Mouse (Mus musculus) cerebellum, postnatal 14 days (tissue): Measurements from ENCODE around the gene Gm49384.

Experiments used
- DNase-seq, 2 experiments: peaks; one replicate each; pipeline ENCODE4 v3.0.0; 2021; ENCODE audit warnings: mixed read lengths in 2 of 2

Gene Gm49384

DNA sequence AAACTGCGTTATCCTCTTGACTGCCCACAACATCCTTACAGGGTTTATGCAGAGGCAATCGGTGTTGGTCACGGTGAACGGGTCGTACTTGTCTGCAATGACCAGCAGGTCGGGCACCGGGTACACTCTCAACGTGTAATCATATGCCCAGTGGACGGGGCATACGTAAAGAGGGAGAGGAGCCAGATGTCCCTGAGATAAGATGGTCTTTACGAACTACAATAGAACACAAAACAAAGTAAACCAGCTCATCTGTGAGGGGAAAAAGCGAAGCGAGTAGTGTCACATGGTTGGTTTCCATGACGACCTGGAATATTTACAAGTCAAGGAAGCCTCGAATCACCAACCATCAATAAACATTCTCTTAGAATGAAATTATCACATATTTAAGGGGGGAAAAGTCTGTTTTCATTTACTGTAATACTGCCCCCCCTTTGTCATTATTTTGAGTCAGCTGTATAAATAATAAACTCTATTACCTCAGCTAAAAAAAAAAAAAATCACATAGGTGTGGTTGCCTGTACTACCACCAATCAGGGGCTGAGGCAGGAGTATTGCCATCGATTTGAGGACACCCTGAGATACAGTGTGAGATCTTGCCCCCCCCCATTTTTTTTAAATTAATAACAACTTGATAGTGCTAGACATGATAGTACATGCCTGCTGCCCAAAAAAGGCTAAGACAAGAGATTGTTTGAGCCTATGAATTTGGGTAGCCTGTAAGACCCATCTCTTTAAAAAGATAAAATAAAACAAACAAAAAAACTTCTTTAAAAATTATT, at the start of gene Gm49384:
Gene Gm49384, minus strand, starts transcription at position 216 of the 782 bp plus-strand sequence.
- DNase-seq = no peak

DNA sequence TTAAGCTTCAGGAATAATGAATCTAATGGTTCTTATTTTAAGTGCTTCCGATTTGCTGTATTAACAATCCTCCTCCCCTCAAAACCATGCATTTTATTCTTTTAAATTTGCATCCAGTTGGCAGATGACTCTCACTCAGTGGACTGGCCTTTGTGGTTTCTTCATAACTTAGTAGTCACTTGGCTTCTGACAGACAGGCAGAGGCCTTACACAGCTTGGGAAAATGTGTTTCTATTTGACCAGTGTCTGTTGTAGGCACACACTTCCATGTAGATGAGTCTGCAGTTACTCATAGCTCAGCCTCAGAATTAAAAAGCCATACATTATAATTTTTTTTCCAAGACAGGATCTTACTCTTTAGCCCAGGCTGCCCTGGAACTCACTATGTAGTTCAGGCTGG, 49.7 kb upstream of the Gm49384 start:
- no peak for DNase-seq

DNA sequence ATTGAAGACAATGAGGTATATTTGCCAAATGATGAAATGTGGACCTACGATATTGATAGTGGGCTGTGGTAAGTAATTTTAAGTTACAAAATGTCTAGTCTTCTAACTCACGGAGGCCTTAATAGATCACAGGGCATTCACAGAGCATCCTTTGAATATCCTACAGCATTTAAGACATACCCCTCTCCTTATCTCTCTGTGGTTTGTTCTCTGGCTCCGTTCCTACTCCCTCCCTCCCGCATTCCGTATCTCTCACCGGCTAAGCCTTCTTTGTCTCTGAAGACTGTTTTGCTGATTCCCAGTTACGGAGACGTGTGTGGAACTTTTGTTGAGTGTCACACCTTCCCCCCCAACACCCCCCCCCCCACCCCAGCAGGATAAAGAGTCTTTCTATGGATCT, 46.7 kb upstream of the Gm49384 start:
- no peak for DNase-seq

DNA sequence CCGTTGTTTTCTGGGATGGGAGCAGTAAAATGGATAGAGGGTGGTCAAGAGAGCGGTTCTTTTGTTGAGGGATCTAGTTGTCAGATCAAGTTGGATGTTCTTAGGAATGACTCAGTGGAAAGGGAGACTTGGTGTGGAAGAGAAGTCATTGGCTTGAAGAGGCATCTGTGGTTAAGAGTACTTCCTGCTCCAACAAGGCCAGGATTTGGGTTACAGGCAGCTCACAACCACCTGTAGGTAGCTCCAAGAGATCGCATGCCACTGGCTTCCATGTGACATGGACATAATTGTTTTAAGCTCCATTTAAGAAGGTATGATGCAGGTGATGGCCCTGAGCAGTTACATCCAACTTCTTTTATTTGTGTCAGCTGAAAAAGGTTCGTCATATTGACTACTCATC, 45.7 kb upstream of the Gm49384 start:
- no peak for DNase-seq

DNA sequence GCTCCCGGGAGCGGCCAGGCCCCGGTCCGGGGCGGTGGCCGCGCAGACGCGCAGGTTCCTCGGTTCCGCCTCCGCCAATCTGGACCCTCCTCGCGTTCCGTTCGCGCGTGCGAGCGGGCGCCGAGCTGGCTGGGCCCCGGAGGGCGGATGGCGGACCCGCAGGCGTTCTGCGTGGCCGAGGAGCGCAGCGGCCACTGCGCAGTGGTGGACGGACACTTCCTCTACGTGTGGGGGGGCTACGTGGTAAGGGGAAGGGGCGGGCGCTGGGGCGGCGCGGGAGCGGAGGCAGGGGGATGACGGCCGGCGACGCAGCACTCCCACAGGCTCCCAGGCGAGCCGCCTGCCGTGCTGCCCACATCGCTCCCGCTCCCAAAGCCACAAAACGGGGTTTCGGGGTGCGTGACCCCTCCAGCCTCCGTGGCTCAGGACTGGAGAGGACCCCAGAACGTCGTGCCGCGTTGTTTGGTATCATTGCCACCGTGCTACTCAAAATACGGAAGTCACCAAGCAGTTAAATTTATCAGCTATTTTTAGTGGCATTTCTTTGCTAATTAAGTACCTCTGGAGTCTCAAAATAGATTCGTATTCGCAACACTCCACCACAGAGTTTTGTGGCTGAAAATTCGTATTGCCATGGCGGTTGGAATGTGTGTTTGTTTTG, 37.8 kb upstream of the Gm49384 start:
- DNase-seq = peak; percentile 84 to 88

DNA sequence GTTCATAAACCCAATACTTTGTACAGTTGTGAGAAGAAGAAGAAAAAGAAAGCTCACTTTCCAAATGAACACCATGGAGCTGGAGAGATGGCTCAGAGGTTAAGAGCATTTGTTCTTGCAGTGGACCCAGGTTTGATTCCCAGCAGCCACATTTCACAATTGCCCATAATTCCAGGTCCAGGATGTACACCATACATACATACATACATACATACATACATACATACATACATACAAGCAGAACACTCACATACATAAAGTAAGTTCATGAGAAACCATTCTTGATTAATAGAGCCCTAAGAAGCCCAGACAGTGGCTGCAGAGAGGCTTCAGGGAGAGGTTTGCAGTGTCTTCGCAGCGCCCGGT, 37.3 kb upstream of the Gm49384 start:
- DNase-seq = peak in 1 of 2 experiments; percentile 5

DNA sequence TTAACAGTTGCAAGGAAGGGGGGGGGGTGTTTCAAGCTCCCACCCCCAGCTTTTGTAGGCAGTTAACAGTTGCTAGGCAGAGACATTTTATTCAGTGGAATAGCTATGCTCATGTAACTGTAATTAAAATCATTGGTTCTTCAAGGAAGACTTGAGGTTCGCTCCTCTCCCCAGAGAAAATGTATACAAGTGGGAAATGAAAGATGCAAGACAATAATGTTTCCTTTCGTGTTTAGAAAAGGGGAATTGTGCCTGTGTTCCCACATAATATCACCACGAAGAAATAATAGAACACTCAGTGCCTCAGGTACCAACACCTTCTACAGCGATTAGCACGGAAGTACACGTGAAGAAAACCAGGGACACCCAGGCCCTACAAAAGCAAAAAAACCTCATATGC, 36.8 kb upstream of the Gm49384 start, which contains the start of gene Klhdc1:
Gene Klhdc1, plus strand, starts transcription at position 301 of the 400 bp plus-strand sequence.
- DNase-seq = no peak

DNA sequence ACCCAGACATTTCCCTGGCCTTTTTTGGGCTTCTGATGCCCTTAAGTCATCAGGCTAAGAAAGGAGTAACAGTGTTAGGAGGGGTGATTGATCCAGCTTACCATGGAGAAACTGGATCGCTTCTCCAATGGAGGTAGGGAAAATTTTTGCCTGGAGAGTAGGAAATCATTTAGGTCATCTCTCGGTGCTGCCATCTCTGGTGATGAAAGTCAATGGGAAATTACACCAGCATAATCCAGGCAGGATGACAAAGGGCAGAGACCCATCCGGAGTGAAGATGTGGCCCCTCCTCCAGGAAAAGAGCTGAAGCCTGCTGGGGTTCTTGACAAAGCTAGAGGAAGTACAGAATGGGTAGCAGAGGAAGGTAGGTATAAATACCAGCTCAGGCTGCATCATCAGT, 34.2 kb upstream of the Gm49384 start:
- peak in 1 of 2 experiments; percentile 22 for DNase-seq

DNA sequence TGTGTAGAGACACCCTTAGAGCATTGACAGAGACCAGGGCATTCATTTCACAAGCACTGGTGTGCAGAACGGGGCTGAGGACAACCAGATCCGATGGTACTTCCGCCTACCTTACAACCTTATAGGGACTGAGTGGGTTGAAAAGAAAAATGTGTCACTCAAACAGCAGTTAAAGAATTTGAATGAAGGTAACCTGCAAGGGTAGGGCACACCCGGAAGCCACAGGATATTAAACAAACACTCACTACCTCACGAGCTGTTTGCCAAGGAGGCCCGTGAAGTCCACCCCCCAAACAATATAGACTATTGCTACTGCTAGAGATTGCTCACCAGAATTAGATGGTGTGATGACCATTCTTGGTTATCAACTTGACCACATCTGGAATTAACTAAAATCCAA, 31.7 kb upstream of the Gm49384 start:
- no peak for DNase-seq

DNA sequence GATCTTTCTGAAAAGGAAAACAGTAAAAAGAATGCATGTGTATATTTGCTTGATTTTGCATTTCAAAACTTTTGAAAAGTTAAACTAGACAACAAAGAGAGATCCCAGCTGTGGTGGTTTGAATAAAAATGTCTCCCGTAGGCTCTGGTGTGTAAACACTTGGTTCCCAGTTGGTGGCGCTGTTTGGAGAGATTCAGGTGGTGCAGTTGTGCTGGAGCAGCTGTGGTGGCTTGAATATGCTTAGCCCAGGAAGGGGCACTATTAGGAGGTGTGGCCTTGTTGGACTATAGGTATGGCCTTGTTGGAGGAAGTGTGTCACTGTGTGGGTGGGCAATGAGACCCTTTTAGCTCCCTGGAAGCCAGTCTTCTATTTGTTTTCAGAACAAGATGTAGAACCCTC, 25.2 kb upstream of the Gm49384 start:
- peak in 1 of 2 experiments; percentile 30 for DNase-seq

DNA sequence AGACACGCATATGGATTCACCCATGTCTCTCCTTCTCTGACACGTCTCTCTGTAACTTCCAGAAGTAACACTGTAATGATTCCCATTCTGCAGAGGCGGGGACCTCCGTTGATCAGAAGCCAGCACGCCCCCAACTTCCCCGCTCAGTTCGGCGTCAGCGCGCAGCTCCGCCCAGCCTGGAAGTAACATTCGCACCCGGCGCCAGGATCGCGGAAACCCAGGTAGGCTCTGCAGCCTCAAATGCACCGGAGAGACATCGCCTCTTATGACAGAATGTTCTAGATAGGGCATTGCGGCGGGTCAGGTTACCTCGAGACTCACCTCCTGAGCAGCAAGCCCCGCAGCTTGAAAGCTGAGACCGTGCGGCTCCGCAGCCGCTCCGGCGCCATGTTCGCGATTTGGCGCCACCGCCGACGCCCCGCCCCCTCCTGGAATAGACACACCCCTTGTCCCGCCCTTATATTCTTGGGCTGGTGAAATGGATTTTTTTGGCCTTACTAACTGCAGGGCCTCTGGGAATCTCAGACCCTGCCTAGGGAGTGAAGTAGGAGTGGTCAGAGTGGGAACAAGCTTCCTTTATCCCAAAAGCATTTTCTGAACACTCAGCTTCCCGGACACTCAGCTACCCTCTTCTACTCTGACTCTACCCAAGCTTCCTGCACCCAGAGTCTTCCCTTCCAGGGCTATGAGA, 23.9 kb upstream of the Gm49384 start, which contains the start of gene Pole2:
Gene Pole2, minus strand, starts transcription at position 420 of the 691 bp plus-strand sequence.
- DNase-seq = peak; percentile 91 to 92

DNA sequence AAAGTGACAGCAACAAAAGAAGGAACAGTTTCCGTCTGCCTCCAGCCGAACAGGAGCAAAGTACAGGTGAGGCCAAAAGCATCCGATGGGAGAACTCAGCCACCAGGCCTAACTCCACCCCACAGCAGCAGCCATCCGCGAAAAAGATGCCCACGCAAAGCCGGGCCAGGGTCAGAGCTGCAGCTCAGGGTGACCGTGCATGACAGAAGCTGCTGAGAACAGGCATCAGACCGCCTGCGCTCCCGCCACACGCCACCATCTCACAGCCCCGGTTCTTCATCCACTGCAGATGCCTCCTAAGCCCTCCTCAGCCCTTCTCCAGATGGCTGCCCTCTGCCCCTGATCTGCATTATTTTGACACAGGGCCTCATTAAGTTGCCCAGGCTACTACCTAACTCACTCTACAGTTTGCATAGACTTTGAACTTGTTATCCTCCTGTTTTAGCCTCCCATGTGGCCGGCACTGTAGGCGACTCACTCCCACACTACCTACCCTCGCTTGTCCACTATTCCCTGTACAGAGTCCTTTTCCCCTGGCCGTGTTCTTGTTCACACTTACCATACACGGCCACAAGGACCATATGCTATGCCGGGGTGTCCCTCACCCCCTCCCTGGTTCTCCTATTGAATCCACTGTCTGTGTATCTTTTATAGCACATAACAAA, 16.7 kb upstream of the Gm49384 start:
- no peak for DNase-seq

DNA sequence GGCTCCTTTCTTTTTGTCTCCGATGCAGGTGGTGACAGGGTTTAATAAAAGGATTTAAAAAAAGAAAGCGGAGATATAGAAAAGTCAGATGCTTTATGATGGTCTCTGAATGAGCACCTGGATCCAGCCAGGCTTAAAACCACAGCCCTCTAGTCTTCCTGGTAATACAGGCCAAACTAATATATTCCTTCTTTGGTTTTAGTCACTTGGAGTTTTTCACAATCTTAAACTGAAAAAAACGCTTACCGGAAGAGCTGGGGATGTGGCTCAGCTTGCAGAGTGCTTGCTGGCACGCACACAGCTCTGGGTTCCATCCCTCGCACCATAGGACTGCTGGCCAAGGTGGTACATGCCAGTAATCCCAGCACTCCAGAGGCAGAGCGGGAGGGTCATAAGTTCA, 12.5 kb upstream of the Gm49384 start:
- no peak for DNase-seq

DNA sequence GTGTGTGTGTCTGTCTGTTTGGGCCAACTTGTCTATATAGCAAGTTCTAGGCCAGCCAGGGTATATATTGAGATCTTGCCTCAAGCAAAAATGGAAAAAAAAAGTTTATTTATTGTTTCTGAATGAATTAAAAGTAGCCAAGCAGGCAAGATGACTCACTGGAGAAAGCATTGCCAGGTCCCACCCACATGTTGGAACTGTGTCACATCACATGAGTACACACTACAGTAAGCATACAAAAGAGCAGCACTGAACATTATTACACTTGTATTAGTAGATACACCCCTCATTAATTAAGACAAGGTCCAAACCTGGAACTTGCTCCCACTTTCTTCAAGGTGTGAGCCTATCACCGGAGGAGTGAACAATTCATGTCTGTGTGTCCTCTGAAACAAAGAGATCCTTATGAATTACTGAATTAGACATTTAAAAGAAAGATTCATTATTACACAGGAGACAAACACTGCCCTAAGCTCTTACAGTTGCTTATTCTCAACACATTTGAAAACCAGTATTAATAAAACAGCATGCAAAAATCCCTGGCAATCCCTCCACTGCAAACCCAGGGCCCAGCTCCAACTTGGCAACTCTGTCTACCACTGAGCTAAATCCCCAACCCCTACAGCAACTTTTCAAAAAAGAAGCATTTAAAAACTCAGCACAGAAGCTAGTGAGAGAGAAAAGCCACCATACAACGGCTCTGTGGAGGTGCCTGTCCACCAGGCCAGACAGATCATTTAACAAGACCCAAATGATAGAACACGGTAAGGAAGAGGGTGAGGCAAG, 11.1 kb upstream of the Gm49384 start:
- no peak for DNase-seq

DNA sequence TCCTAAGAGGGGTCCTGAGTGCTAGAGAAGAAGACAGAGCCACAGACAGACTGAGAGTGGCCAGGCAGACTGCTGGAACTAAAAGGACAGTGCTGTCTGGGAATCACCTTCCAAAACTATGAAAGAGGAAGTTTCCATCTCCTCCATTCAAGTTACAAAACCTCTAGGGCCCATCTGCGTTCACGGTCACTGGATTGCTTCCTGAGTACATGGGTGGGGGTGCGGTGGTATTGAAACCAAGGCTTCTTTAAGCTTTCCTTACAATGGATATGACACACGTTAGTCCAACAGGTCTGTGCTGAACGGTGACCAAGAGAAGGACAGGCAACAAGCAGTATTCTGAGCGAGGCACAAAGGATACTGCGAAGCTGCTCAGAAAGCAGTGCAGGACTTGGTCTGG, 10.3 kb upstream of the Gm49384 start:
- no peak for DNase-seq

DNA sequence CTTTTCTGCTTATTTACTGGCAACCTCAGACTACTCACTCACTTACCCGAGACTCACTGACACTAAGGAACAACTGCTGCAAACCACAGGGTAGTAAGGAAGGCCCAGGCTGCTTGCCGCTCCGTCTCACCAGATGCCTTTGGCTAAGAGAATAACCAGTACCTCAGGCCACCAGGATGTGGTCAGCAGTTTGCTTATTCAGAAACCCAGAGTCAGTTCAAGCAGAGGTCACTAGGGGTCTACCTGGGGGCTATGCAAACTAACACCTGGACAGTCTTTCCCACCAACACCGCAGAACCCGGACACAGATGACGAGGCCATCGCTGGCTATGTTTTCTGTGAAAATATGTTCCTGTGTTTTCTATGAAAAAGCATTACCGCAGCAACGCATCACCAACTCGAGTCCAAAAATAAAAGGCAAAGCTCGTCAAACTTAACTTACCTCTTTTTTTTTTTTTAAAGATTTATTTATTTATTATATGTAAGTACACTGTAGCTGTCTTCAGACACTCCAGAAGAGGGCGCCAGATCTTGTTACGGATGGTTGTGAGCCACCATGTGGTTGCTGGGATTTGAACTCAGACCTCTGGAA, 9.2 kb upstream of the Gm49384 start:
- DNase-seq = no peak

DNA sequence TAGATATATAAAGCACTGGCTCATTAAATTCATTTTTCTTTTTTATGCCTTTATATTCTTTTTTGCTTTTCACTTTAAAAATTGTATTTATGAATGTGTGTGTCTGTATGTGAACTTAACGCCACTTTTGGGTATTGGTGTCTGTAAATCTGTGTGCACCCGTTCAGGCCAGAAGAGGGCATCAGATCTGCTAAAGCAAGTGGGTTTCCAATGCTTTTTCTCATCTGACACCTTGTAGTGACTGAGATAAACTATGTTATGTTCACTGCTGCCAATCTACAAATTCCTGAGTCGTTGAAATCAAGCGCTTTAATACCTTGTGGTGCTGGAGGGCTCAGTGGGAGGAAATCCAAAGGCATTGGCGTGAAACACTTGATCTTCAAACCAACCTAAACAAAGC, 7.0 kb upstream of the Gm49384 start:
- DNase-seq = peak; percentile 24 to 34

DNA sequence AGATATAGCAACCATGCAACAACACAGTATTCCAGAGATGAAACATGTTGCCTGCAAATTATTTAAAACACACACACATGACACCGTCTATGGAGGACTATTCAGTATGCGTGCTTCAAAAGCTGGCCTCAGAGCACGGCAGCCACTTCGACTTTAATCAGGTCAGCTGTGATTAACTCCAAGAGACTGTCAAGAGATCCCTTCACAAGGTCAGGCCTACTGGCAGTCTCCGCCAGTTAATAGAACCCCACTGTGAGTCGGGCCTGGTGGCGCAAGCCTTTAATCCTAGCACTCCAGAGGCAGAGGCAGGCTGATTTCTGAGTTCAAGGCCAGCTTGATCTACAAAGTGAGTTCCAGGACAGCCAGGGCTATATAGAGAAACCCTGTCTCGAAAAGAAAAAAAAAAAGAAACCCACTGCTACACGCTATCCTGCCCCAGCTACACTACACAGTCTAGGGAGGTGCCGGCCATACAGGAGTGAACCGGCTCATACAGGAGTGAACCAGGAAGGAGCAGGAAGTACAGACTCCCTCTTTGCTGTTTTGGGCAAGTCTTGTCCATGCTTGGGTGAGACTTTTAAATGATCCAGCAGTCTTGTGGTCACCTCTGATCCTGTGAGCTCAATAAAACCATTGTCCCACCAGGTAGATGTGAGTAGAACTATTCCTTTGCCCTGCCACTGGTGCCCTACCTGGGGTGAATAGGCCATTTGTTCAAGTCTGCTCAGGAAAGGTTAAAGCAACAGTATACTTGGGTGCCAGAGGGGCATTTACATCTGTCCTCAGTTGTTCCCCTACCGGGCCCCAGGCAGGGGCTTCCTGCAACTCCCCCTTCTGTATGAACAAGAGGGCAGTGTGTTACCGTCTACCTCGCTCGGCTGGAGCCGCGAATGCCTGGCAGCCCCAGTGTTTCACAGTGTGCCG, 6.3 kb upstream of the Gm49384 start:
- no peak for DNase-seq

DNA sequence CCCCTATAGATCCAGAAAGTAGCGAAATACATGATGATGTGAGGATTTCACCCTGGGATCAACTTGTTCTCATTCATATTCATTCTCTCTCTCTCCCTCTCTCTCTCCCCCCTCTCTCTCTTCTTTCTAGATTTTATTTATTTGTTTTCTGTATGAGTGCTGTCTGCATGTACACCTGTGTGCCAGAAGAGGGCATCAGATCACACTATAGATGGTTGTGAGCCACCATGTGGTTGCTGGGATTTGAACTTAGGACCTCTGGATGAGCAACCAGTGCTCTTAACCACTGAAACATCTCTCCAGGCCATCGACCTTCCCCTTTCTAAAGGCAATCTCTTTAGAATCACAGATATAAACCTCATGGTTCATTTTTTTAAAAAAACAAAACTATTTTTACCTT, 4.5 kb upstream of the Gm49384 start:
- no peak for DNase-seq

DNA sequence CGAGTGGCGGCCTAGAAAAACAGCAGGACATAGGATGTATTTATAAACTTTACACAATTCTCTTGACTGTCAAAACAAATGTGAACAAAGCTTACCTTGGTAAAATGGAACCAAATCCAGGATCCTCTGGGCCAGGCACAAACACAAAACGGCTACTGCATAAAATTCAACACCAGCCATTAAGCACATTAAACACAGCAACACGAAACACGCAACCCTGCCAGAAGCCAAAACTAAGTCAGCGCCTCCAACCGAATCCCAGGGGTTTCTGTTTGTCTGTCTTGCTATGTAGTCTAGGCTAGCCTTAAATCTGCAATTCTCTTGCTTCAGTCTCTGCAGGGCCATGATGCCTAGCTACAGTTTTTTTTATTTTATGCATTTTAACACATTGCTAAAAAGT, 3.9 kb upstream of the Gm49384 start:
- no peak for DNase-seq

DNA sequence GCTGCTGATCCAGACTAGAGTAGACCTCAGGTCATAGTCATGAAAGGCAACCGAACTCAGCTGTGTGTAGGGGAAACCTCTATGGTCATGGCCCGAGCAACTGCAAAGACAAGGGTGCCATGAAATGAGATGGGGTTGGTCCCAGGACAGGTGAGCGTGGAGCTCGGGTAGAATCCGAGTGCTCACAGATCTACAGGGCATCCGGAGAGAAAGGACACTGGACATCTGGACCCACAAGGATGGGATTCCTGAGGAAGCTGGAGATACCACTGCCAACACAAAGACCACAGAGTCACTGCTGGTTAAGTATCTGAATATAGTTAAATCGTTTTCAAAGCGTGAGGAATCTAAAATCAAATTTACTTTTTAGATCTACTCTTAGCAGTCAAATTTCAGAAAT, 3.3 kb upstream of the Gm49384 start:
- no peak for DNase-seq
